Mouse (Mus musculus) heart, embryonic 11.5 days (tissue): ENCODE measurements at regions not wholly inside any gene's neighbourhood (a gene's known extent, or its start where the extent isn't known, plus 50 kb on each side); places are given as distances from the start of the nearest gene placed in this dataset.
"Not testable (repeated sequence)": the region's sequence is repeated elsewhere in the genome, so short reads cannot be mapped to it uniquely, and the experiment has no call there.

Experiments used
- ATAC-seq: fragments of 200-750 bp; cut with Nextera tagmentation; replicated peaks from 2 replicates; pipeline ENCODE4 v1.8.0; 2017; ENCODE audit warnings: moderate library complexity; ENCODE audit not compliant: insufficient number of reproducible peaks, low FRiP score, low TSS enrichment
- H3K27ac ChIP-seq: fragments of 300-500 bp; sonication (generic); 2 replicates; pipeline ENCODE4 v1.5.1; 2014; ENCODE audit warnings: mild to moderate bottlenecking, low read depth, low read length
- H3K27me3 ChIP-seq: fragments of 300-500 bp; sonication (generic); 2 replicates; pipeline ENCODE4 v1.6.1; 2014; ENCODE audit warnings: mild to moderate bottlenecking, low read length, mixed read lengths; ENCODE audit not compliant: control insufficient read depth, insufficient read depth
- H3K36me3 ChIP-seq: fragments of 300-500 bp; sonication (generic); 2 replicates; pipeline ENCODE4 v1.6.1; 2014; ENCODE audit warnings: mild to moderate bottlenecking, low read length, moderate library complexity, mixed read lengths; ENCODE audit not compliant: control insufficient read depth, insufficient read depth
- H3K4me1 ChIP-seq: fragments of 300-500 bp; sonication (generic); 2 replicates; pipeline ENCODE4 v1.6.1; 2014; ENCODE audit warnings: low read length; ENCODE audit not compliant: control insufficient read depth, insufficient read depth
- H3K4me2 ChIP-seq: fragments of 300-500 bp; sonication (generic); 2 replicates; pipeline ENCODE4 v1.6.1; 2014; ENCODE audit warnings: mild to moderate bottlenecking, moderate library complexity
- H3K4me3 ChIP-seq: fragments of 300-500 bp; sonication (generic); 2 replicates; pipeline ENCODE4 v1.5.1; 2014; ENCODE audit warnings: low read depth, low read length
- H3K9ac ChIP-seq: fragments of 300-500 bp; sonication (generic); 2 replicates; pipeline ENCODE4 v1.6.1; 2014; ENCODE audit warnings: mild to moderate bottlenecking, low read depth, low read length, moderate library complexity
- H3K9me3 ChIP-seq: fragments of 300-500 bp; sonication (generic); replicated peaks from 2 replicates; pipeline ENCODE4 v1.6.1; 2016; ENCODE audit warnings: low read length; ENCODE audit not compliant: control insufficient read depth
- WGBS: fragments of 180-500 bp; shearing (Covaris S2); extraction: QIAGEN DNeasy Blood & Tissue Kit; methylation state at CpG from one replicate; pipeline ENCODE4 v1.1.7; 2014; ENCODE audit not compliant: insufficient replicate concordance; 5-methylcytosine and 5-hydroxymethylcytosine counted together

DNA sequence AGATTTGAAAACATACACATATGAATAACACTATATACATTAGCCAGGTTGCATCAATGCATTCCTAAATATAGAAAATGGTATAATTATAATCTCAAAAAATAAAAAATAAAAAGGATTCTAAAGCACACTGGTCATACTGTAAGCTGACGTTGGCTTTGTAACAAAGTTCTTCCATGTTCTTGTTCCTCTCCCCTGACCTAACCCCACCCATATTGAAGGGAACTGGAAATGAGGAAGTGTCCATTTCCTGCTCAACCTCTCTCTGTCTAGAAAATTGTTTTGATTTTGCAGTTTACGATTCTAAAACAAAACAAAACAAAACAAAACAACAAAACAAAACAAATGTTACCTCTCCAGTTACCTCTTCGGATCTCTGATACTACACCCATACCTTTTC lies 427.5 kb upstream of the Dab2 start:
- Histone ChIP-seq H3K27ac (no peak overlapping the region), H3K4me2 (no peak overlapping the region), H3K27me3 (no peaks in the 10 kb centered on the region), H3K9ac (no peak overlapping the region), H3K36me3 (no peaks in the 10 kb centered on the region), H3K4me1 (no peaks in the 10 kb centered on the region), H3K9me3 (no peaks in the 10 kb centered on the region), H3K4me3 (no peak overlapping the region)
- WGBS: 71% methylated on average over 3 of the region's 3 CpGs
- no peak for ATAC-seq

DNA sequence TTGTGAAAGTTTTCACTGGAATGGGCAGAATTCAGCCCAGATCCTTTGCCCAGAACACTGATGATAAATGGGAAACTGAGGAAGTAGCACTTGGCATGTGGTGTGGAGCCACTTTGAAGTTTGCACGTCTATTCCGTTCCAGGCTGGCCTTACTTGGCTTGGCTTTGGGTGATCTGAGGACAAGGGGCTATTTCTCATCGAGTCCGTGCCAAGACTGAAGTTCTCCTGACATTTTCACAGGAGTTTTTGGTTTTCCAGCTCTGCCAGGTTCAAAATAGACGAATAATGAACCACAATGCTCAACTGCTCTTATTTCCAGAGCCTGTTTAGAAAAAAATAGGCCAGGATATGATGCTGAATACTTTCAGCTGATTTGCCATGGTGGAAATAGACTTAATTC lies 421.8 kb upstream of the Dab2 start:
- no peak for ATAC-seq
- Histone ChIP-seq H3K36me3 (no peaks in the 10 kb centered on the region), H3K4me1 (no peaks in the 10 kb centered on the region), H3K4me2 (no peak overlapping the region), H3K4me3 (no peak overlapping the region), H3K27ac (no peak overlapping the region), H3K9ac (no peak overlapping the region), H3K27me3 (no peaks in the 10 kb centered on the region), H3K9me3 (no peaks in the 10 kb centered on the region)
- 77% methylated on average over 5 of the region's 5 CpGs for WGBS

GRCm38 (mm10) chr15:5891188-5891587 lies 408.4 kb upstream of the Dab2 start:
- Histone ChIP-seq H3K27me3 (no peaks in the 10 kb centered on the region), H3K4me1 (no peaks in the 10 kb centered on the region), H3K9me3 (no peaks in the 10 kb centered on the region), H3K4me2 (no peak overlapping the region), H3K36me3 (no peaks in the 10 kb centered on the region), H3K9ac (no peak overlapping the region), H3K27ac (no peak overlapping the region), H3K4me3 (no peak overlapping the region)
- no peak for ATAC-seq
- WGBS: 67% methylated on average over 3 of the region's 3 CpGs

DNA sequence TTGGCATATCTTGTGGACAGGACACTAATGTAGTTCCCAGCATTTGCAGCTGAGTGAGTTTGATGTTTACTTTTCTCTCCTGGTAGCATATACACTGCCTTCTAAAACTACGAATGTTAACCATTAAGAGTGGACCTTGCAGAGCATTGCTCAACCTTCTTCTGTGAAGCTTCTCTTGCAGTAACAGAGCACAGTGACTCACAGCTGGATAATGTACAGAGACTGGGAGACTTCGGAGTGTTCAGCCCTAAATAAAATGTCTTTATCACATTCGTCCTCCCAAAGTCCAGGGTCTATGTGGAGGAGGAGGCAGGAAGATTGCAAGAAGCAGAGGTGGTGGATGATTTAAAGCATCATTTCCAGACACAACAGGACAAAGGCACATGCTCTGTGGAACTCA lies 407.6 kb upstream of the Dab2 start:
- Histone ChIP-seq H3K4me1 (no peaks in the 10 kb centered on the region), H3K9ac (no peak overlapping the region), H3K4me2 (no peak overlapping the region), H3K27me3 (no peaks in the 10 kb centered on the region), H3K4me3 (no peak overlapping the region), H3K27ac (no peak overlapping the region), H3K9me3 (no peaks in the 10 kb centered on the region), H3K36me3 (no peaks in the 10 kb centered on the region)
- no peak for ATAC-seq
- 55% methylated on average over 3 of the region's 3 CpGs for WGBS

- not testable (repeated sequence) for H3K9me3 ChIP-seq, H3K4me2 ChIP-seq, H3K27ac ChIP-seq, H3K4me3 ChIP-seq, H3K9ac ChIP-seq, H3K4me1 ChIP-seq, H3K36me3 ChIP-seq, ATAC-seq, H3K27me3 ChIP-seq
- WGBS: 81% methylated on average over 5 of the region's 5 CpGs
These were observed 403.7 kb upstream of the Dab2 start for GRCm38 (mm10) chr15:5895688-5896470.

DNA sequence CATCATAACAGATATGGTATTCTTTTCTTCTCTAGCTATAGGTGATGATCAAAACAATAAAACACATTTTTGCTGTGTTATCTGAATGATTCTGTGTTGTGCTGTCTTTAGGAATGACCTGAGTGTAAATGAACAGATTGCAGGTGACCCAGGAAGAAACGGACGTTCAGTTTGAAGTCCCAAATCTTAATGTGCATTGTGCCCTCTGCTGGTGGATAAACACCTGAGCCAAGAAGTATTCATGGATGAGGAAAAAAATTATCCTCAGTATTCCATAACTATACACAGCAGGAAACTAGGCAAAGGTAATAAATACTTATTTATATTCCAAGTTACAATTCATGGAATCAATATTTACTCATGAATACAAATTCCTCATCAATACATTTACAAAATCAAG lies 384.3 kb upstream of the Dab2 start:
- Histone ChIP-seq H3K27ac (no peak overlapping the region), H3K9ac (no peak overlapping the region), H3K4me1 (no peaks in the 10 kb centered on the region), H3K27me3 (no peaks in the 10 kb centered on the region), H3K4me3 (no peak overlapping the region), H3K9me3 (no peaks in the 10 kb centered on the region), H3K36me3 (no peaks in the 10 kb centered on the region), H3K4me2 (no peak overlapping the region)
- 10% methylated on average over 2 of the region's 2 CpGs for WGBS
- ATAC-seq: no peak

DNA sequence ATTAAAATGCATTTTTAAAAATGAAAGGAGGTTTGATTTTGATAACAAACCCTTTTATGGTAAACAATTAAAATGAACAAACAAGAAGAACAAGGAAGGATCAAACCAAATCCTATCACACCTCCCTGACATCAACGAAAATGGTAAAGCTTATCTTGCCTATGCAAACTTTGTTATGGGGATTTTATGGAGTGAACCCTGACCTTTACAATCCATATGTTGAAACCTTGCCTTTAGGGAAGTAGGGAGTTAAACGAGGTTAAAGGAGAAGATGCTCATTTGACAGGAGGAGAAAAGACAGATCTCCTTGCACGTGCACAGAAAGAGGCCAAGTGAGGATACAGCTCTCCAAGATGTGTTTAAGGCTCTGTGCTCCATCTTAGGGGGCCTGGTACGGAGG lies 379.5 kb upstream of the Dab2 start:
- WGBS: 44% methylated on average over 4 of the region's 4 CpGs
- Histone ChIP-seq H3K27ac (no peak overlapping the region), H3K4me3 (no peak overlapping the region), H3K9ac (no peak overlapping the region), H3K9me3 (no peaks in the 10 kb centered on the region), H3K36me3 (no peaks in the 10 kb centered on the region), H3K4me2 (no peak overlapping the region), H3K27me3 (no peaks in the 10 kb centered on the region), H3K4me1 (no peaks in the 10 kb centered on the region)
- no peak for ATAC-seq

DNA sequence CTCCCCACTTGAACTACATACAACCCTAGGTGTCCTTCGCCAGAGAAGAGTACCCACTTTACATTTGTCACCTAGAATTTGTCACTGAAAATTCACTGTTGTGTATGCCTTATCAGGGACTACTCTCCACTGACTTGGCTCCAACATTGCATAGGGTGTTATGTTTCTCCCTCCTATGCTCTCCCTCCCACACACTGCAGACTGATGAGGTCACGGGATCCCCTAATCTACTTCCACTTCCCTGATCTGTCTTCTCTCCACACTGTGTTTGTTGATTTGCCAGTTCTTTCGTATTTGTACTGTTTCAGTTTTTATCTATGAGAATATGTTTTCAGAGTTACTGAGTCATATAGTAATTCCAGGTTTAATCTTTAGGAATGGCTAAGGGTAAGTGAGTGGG lies 371.8 kb upstream of the Dab2 start:
- peak; percentile 84 for ATAC-seq
- H3K27me3 ChIP-seq: no peaks in the 10 kb centered on the region
- no peak overlapping the region for H3K4me3 ChIP-seq
- H3K27ac ChIP-seq: peak overlapping the region; percentile 42; the same call in 1 of the 2 replicates
- H3K9ac ChIP-seq: no peak overlapping the region
- no peak overlapping the region for H3K4me2 ChIP-seq
- 22% methylated on average over 3 of the region's 3 CpGs for WGBS
- H3K4me1 ChIP-seq: peaks cover 6% of the 10 kb centered on the region; the same call in 1 of the 2 replicates
- no peaks in the 10 kb centered on the region for H3K36me3 ChIP-seq
- no peaks in the 10 kb centered on the region for H3K9me3 ChIP-seq

GRCm38 (mm10) chr15:5933586-5933985 lies 366.0 kb upstream of the Dab2 start:
- no peak for ATAC-seq
- Histone ChIP-seq H3K36me3 (no peaks in the 10 kb centered on the region), H3K4me2 (no peak overlapping the region), H3K27ac (no peak overlapping the region), H3K9ac (no peak overlapping the region), H3K9me3 (no peaks in the 10 kb centered on the region), H3K4me1 (no peaks in the 10 kb centered on the region), H3K4me3 (no peak overlapping the region), H3K27me3 (no peaks in the 10 kb centered on the region)
- 39% methylated on average over 3 of the region's 3 CpGs for WGBS
